Mouse (Mus musculus): ENCODE measurements at regions not wholly inside any gene's neighbourhood (a gene's known extent, or its start where the extent isn't known, plus 50 kb on each side); places are given as distances from the start of the nearest gene placed in this dataset.
A peak's percentile ranks its signal among the peaks of the same experiment; 100 is the strongest.

- Histone ChIP-seq H3K4me2 (no peak overlapping the region), H3K4me1 (replicated peaks) (no peaks in the 10 kb centered on the region), H3K9me3 (replicated peaks) (no peaks in the 10 kb centered on the region), H3K27me3 (replicated peaks) (no peaks in the 10 kb centered on the region), H3K9ac (no peak overlapping the region), H3K36me3 (no peaks in the 10 kb centered on the region), H3K4me3 (no peak overlapping the region), H3K27ac (ENCODE audit: poor library complexity, severe bottlenecking) (no peak overlapping the region)
- ATAC-seq (ENCODE audit: insufficient number of reproducible peaks, low FRiP score): no peak
- 64% methylated on average over 2 of the region's 2 CpGs for WGBS
Observed at GRCm38 (mm10) chr12:13164791-13165190, 84.2 kb downstream of the Ddx1 start.

GRCm38 (mm10) chr12:13161051-13161450 is 88.0 kb downstream of the Ddx1 start:
- no peak overlapping the region for H3K4me2 ChIP-seq
- no peak overlapping the region for H3K9ac ChIP-seq
- no peak overlapping the region for H3K4me3 ChIP-seq
- no peak overlapping the region for H3K27ac ChIP-seq (ENCODE audit: poor library complexity, severe bottlenecking)
- no peaks in the 10 kb centered on the region for H3K27me3 ChIP-seq (replicated peaks)
- no peaks in the 10 kb centered on the region for H3K4me1 ChIP-seq (replicated peaks)
- no peaks in the 10 kb centered on the region for H3K36me3 ChIP-seq
- ATAC-seq (ENCODE audit: insufficient number of reproducible peaks, low FRiP score): no peak
- 78% methylated on average over 1 of the region's 1 CpGs for WGBS
- no peaks in the 10 kb centered on the region for H3K9me3 ChIP-seq (replicated peaks)

GRCm38 (mm10) chr12:13159346-13160055 is 89.5 kb downstream of the Ddx1 start:
- no peaks in the 10 kb centered on the region for H3K4me1 ChIP-seq (replicated peaks)
- H3K27me3 ChIP-seq (replicated peaks): no peaks in the 10 kb centered on the region
- ATAC-seq (ENCODE audit: insufficient number of reproducible peaks, low FRiP score): no peak
- H3K9me3 ChIP-seq (replicated peaks): no peaks in the 10 kb centered on the region
- no peak overlapping the region for H3K27ac ChIP-seq (ENCODE audit: poor library complexity, severe bottlenecking)
- no peak overlapping the region for H3K4me2 ChIP-seq
- H3K4me3 ChIP-seq: no peak overlapping the region
- H3K36me3 ChIP-seq: no peaks in the 10 kb centered on the region
- no peak overlapping the region for H3K9ac ChIP-seq

- Histone ChIP-seq H3K4me2 (no peak overlapping the region), H3K9me3 (replicated peaks) (no peaks in the 10 kb centered on the region), H3K27ac (ENCODE audit: poor library complexity, severe bottlenecking) (no peak overlapping the region), H3K36me3 (no peaks in the 10 kb centered on the region), H3K27me3 (replicated peaks) (no peaks in the 10 kb centered on the region), H3K4me1 (replicated peaks) (no peaks in the 10 kb centered on the region), H3K9ac (no peak overlapping the region), H3K4me3 (no peak overlapping the region)
- no peak for ATAC-seq (ENCODE audit: insufficient number of reproducible peaks, low FRiP score)
- 79% methylated on average over 7 of the region's 7 CpGs for WGBS
Observed at GRCm38 (mm10) chr12:13157666-13158381, 91.2 kb downstream of the Ddx1 start.

- H3K4me2 ChIP-seq: no peak overlapping the region
- no peak for ATAC-seq (ENCODE audit: insufficient number of reproducible peaks, low FRiP score)
- H3K27me3 ChIP-seq (replicated peaks): no peaks in the 10 kb centered on the region
- no peaks in the 10 kb centered on the region for H3K9me3 ChIP-seq (replicated peaks)
- H3K27ac ChIP-seq (ENCODE audit: poor library complexity, severe bottlenecking): no peak overlapping the region
- no peak overlapping the region for H3K4me3 ChIP-seq
- 66% methylated on average over 10 of the region's 10 CpGs for WGBS
- no peaks in the 10 kb centered on the region for H3K36me3 ChIP-seq
- no peak overlapping the region for H3K9ac ChIP-seq
- no peaks in the 10 kb centered on the region for H3K4me1 ChIP-seq (replicated peaks)
Observed at GRCm38 (mm10) chr12:13157089-13157488, 91.9 kb downstream of the Ddx1 start.

GRCm38 (mm10) chr12:13150751-13151150 is 98.3 kb downstream of the Ddx1 start:
- WGBS: 34% methylated on average over 4 of the region's 4 CpGs
- H3K27ac ChIP-seq (ENCODE audit: poor library complexity, severe bottlenecking): no peak overlapping the region

GRCm38 (mm10) chr12:13147251-13147650 is 101.8 kb downstream of the Ddx1 start:
- no peak overlapping the region for H3K4me2 ChIP-seq
- H3K9ac ChIP-seq: no peak overlapping the region
- 71% methylated on average over 4 of the region's 4 CpGs for WGBS
- H3K4me3 ChIP-seq: no peak overlapping the region
- ATAC-seq (ENCODE audit: insufficient number of reproducible peaks, low FRiP score): no peak
- H3K27me3 ChIP-seq (replicated peaks): no peaks in the 10 kb centered on the region
- H3K27ac ChIP-seq (ENCODE audit: poor library complexity, severe bottlenecking): no peak overlapping the region
- peaks cover 18% of the 10 kb centered on the region for H3K4me1 ChIP-seq (replicated peaks)
- H3K9me3 ChIP-seq (replicated peaks): no peaks in the 10 kb centered on the region
- no peaks in the 10 kb centered on the region for H3K36me3 ChIP-seq

More at GRCm38 (mm10) chr12:13150751-13151150, 98.3 kb downstream of the Ddx1 start:
- no peak for ATAC-seq (ENCODE audit: insufficient number of reproducible peaks, low FRiP score)
- Histone ChIP-seq H3K27me3 (replicated peaks) (no peaks in the 10 kb centered on the region), H3K36me3 (no peaks in the 10 kb centered on the region), H3K4me3 (no peak overlapping the region), H3K4me1 (replicated peaks) (0 out of 2 replicates have a peak, but pooled peaks cover 5% of the 10 kb centered on the region), H3K9ac (no peak overlapping the region), H3K4me2 (no peak overlapping the region), H3K9me3 (replicated peaks) (no peaks in the 10 kb centered on the region)

GRCm38 (mm10) chr12:13145186-13146115 is 103.6 kb downstream of the Ddx1 start:
- Histone ChIP-seq H3K36me3 (no peaks in the 10 kb centered on the region), H3K4me1 (replicated peaks) (peaks cover 18% of the 10 kb centered on the region), H3K9me3 (replicated peaks) (no peaks in the 10 kb centered on the region), H3K27ac (ENCODE audit: poor library complexity, severe bottlenecking) (peak overlapping the region; percentile 55; the same call in 1 of the 2 replicates), H3K27me3 (replicated peaks) (no peaks in the 10 kb centered on the region), H3K4me2 (no peak overlapping the region), H3K9ac (no peak overlapping the region), H3K4me3 (no peak overlapping the region)
- WGBS: 30% methylated on average over 10 of the region's 10 CpGs
- peak; percentile 77 for ATAC-seq (ENCODE audit: insufficient number of reproducible peaks, low FRiP score)

GRCm38 (mm10) chr12:13144739-13145138 is 104.3 kb downstream of the Ddx1 start:
- ATAC-seq (ENCODE audit: insufficient number of reproducible peaks, low FRiP score): no peak
- no peak overlapping the region for H3K4me3 ChIP-seq
- no peak overlapping the region for H3K4me2 ChIP-seq
- no peaks in the 10 kb centered on the region for H3K9me3 ChIP-seq (replicated peaks)
- H3K9ac ChIP-seq: no peak overlapping the region
- no peaks in the 10 kb centered on the region for H3K36me3 ChIP-seq
- peaks cover 20% of the 10 kb centered on the region for H3K4me1 ChIP-seq (replicated peaks)
- 58% methylated on average over 1 of the region's 1 CpGs for WGBS
- peak overlapping the region; percentile 55; the same call in 1 of the 2 replicates for H3K27ac ChIP-seq (ENCODE audit: poor library complexity, severe bottlenecking)
- no peaks in the 10 kb centered on the region for H3K27me3 ChIP-seq (replicated peaks)

- Histone ChIP-seq H3K4me1 (replicated peaks) (peaks cover 18% of the 10 kb centered on the region), H3K4me2 (no peak overlapping the region), H3K36me3 (no peaks in the 10 kb centered on the region), H3K27me3 (replicated peaks) (no peaks in the 10 kb centered on the region), H3K27ac (ENCODE audit: poor library complexity, severe bottlenecking) (no peak overlapping the region), H3K9ac (no peak overlapping the region), H3K9me3 (replicated peaks) (no peaks in the 10 kb centered on the region), H3K4me3 (no peak overlapping the region)
- ATAC-seq (ENCODE audit: insufficient number of reproducible peaks, low FRiP score): no peak
- 63% methylated on average over 6 of the region's 6 CpGs for WGBS
Observed at GRCm38 (mm10) chr12:13140636-13141035, 108.4 kb downstream of the Ddx1 start.

GRCm38 (mm10) chr12:13139189-13139588 is 109.8 kb downstream of the Ddx1 start:
- Histone ChIP-seq H3K4me3 (no peak overlapping the region), H3K27me3 (replicated peaks) (no peaks in the 10 kb centered on the region), H3K36me3 (no peaks in the 10 kb centered on the region), H3K4me2 (no peak overlapping the region), H3K9ac (no peak overlapping the region), H3K9me3 (replicated peaks) (no peaks in the 10 kb centered on the region), H3K27ac (ENCODE audit: poor library complexity, severe bottlenecking) (no peak overlapping the region), H3K4me1 (replicated peaks) (peaks cover 5% of the 10 kb centered on the region; the same call in 1 of the 2 replicates)
- WGBS: 59% methylated on average over 5 of the region's 5 CpGs
- no peak for ATAC-seq (ENCODE audit: insufficient number of reproducible peaks, low FRiP score)
